Mouse (Mus musculus): Measurements from ENCODE around the gene Psma7. TPM values are rescaled to one million over a fixed set of nuclear protein-coding genes. Genes with fewer than 3 reads are reported as not detected.

The Psma7 gene
- total RNA-seq, 1 experiment from 2014 or later = 147 TPM

GRCm38 (mm10) chr2:180047980-180048635 is 5.9 kb upstream of the Psma7 start:
- no peak for ATAC-seq (ENCODE audit: extremely low read depth, insufficient number of reproducible peaks, low FRiP score, poor library complexity, severe bottlenecking)

- ATAC-seq (ENCODE audit: extremely low read depth, insufficient number of reproducible peaks, low FRiP score, poor library complexity, severe bottlenecking) = no peak
Measured at GRCm38 (mm10) chr2:180047580-180047979, 5.3 kb upstream of the Psma7 start.

- ATAC-seq (ENCODE audit: extremely low read depth, insufficient number of reproducible peaks, low FRiP score, poor library complexity, severe bottlenecking) = peak; percentile 39; the same call in 1 of the 2 replicates
Measured at GRCm38 (mm10) chr2:180045283-180045682, 3.0 kb upstream of the Psma7 start.

GRCm38 (mm10) chr2:180042858-180043515 is 754 bp upstream of the Psma7 start:
- ATAC-seq (ENCODE audit: extremely low read depth, insufficient number of reproducible peaks, low FRiP score, poor library complexity, severe bottlenecking) = no peak

GRCm38 (mm10) chr2:180041577-180042255 is 517 bp downstream of the Psma7 start:
- ATAC-seq (ENCODE audit: extremely low read depth, insufficient number of reproducible peaks, low FRiP score, poor library complexity, severe bottlenecking) = no peak

- no peak for ATAC-seq (ENCODE audit: extremely low read depth, insufficient number of reproducible peaks, low FRiP score, poor library complexity, severe bottlenecking)
Measured at GRCm38 (mm10) chr2:180040406-180040805, 1.8 kb downstream of the Psma7 start.

GRCm38 (mm10) chr2:180034753-180035152 is 7.5 kb downstream of the Psma7 start:
- ATAC-seq (ENCODE audit: extremely low read depth, insufficient number of reproducible peaks, low FRiP score, poor library complexity, severe bottlenecking) = no peak

- no peak for ATAC-seq (ENCODE audit: extremely low read depth, insufficient number of reproducible peaks, low FRiP score, poor library complexity, severe bottlenecking)
Measured at GRCm38 (mm10) chr2:180033956-180034355, 8.3 kb downstream of the Psma7 start.

GRCm38 (mm10) chr2:180032925-180033324 is 9.3 kb downstream of the Psma7 start:
- no peak for ATAC-seq (ENCODE audit: extremely low read depth, insufficient number of reproducible peaks, low FRiP score, poor library complexity, severe bottlenecking)

GRCm38 (mm10) chr2:180031270-180031669 is 11.0 kb downstream of the Psma7 start:
- ATAC-seq (ENCODE audit: extremely low read depth, insufficient number of reproducible peaks, low FRiP score, poor library complexity, severe bottlenecking) = no peak

- ATAC-seq (ENCODE audit: extremely low read depth, insufficient number of reproducible peaks, low FRiP score, poor library complexity, severe bottlenecking) = no peak
Measured at GRCm38 (mm10) chr2:180027768-180028167, 14.5 kb downstream of the Psma7 start.

GRCm38 (mm10) chr2:180025861-180026200 is 16.4 kb downstream of the Psma7 start:
- no peak for ATAC-seq (ENCODE audit: extremely low read depth, insufficient number of reproducible peaks, low FRiP score, poor library complexity, severe bottlenecking)

- no peak for ATAC-seq (ENCODE audit: extremely low read depth, insufficient number of reproducible peaks, low FRiP score, poor library complexity, severe bottlenecking)
Measured at GRCm38 (mm10) chr2:180025135-180025860, 16.9 kb downstream of the Psma7 start.

GRCm38 (mm10) chr2:180024401-180025098 is 17.7 kb downstream of the Psma7 start, which contains the start of gene Lsm14b:
TSS of gene Lsm14b (plus strand) at chr2:180024987.
- ATAC-seq (ENCODE audit: extremely low read depth, insufficient number of reproducible peaks, low FRiP score, poor library complexity, severe bottlenecking) = peak; percentile 82

GRCm38 (mm10) chr2:180022751-180023150 is 19.5 kb downstream of the Psma7 start:
- ATAC-seq (ENCODE audit: extremely low read depth, insufficient number of reproducible peaks, low FRiP score, poor library complexity, severe bottlenecking) = no peak

- no peak for ATAC-seq (ENCODE audit: extremely low read depth, insufficient number of reproducible peaks, low FRiP score, poor library complexity, severe bottlenecking)
Measured at GRCm38 (mm10) chr2:180020919-180021318, 21.3 kb downstream of the Psma7 start.

GRCm38 (mm10) chr2:180020091-180020661 is 22.1 kb downstream of the Psma7 start:
- ATAC-seq (ENCODE audit: extremely low read depth, insufficient number of reproducible peaks, low FRiP score, poor library complexity, severe bottlenecking) = no peak

- ATAC-seq (ENCODE audit: extremely low read depth, insufficient number of reproducible peaks, low FRiP score, poor library complexity, severe bottlenecking) = no peak
Measured at GRCm38 (mm10) chr2:180018573-180018972, 23.7 kb downstream of the Psma7 start.

- ATAC-seq (ENCODE audit: extremely low read depth, insufficient number of reproducible peaks, low FRiP score, poor library complexity, severe bottlenecking) = no peak
Measured at GRCm38 (mm10) chr2:180017632-180018031, 24.6 kb downstream of the Psma7 start.
